Mouse (Mus musculus): ENCODE measurements around the gene Tram2. TPM values are rescaled to one million over a fixed set of nuclear protein-coding genes. Genes with fewer than 3 reads are reported as not detected.

Tram2 gene
- polyA plus RNA-seq (2016; fragmentation: Nextera tagmentation; extraction: Ambion mirVana): 5.0 and 6.3 TPM in 2 replicates

- DNase-seq (ENCODE audit: low spot score): peak; percentile 96
- Histone ChIP-seq H3K27ac (peak within 1 kb of the TSS; percentile 96), H3K4me3 (peak within 1 kb of the TSS; percentile 68), H3K36me3 (no peaks in the 10 kb centered on the region), H3K27me3 (ENCODE audit: insufficient read depth, poor library complexity, severe bottlenecking) (no peaks in the 10 kb centered on the region), H3K4me1 (replicated peaks) (peaks cover 51% of the 10 kb centered on the region), H3K9me3 (no peaks in the 10 kb centered on the region)
- under 1% methylated on average over 52 of the region's 52 CpGs for WGBS
These were observed at the start of gene Tram2 for GRCm38 (mm10) chr1:21079217-21079773. TSS of gene Tram2 (minus strand) at chr1:21079229.

- no peak for DNase-seq (ENCODE audit: low spot score)
These were observed 45.8 kb upstream of the Tram2 start for GRCm38 (mm10) chr1:21124713-21125336.

GRCm38 (mm10) chr1:21103784-21104183 is 24.8 kb upstream of the Tram2 start:
- H3K36me3 ChIP-seq: no peaks in the 10 kb centered on the region
- no peaks in the 10 kb centered on the region for H3K9me3 ChIP-seq
- no peak overlapping the region for H3K4me3 ChIP-seq
- WGBS: 87% methylated on average over 4 of the region's 4 CpGs
- no peaks in the 10 kb centered on the region for H3K27me3 ChIP-seq (ENCODE audit: insufficient read depth, poor library complexity, severe bottlenecking)
- no peak overlapping the region for H3K27ac ChIP-seq
- peaks cover 5% of the 10 kb centered on the region; the same call in 1 of the 2 replicates for H3K4me1 ChIP-seq (replicated peaks)
- DNase-seq (ENCODE audit: low spot score): no peak

More at GRCm38 (mm10) chr1:21124713-21125336, 45.8 kb upstream of the Tram2 start:
- no peak overlapping the region for H3K27ac ChIP-seq
- H3K4me1 ChIP-seq (replicated peaks): no peaks in the 10 kb centered on the region
- H3K4me3 ChIP-seq: no peak overlapping the region
- no peaks in the 10 kb centered on the region for H3K27me3 ChIP-seq (ENCODE audit: insufficient read depth, poor library complexity, severe bottlenecking)
- 79% methylated on average over 14 of the region's 14 CpGs for WGBS
- H3K9me3 ChIP-seq: peaks cover 7% of the 10 kb centered on the region; the same call in 1 of the 2 replicates
- no peaks in the 10 kb centered on the region for H3K36me3 ChIP-seq

- Histone ChIP-seq H3K36me3 (no peaks in the 10 kb centered on the region), H3K27me3 (ENCODE audit: insufficient read depth, poor library complexity, severe bottlenecking) (no peaks in the 10 kb centered on the region), H3K4me3 (no peak overlapping the region), H3K27ac (no peak overlapping the region), H3K9me3 (no peaks in the 10 kb centered on the region), H3K4me1 (replicated peaks) (peaks cover 5% of the 10 kb centered on the region; the same call in 1 of the 2 replicates)
- DNase-seq (ENCODE audit: low spot score): peak; percentile 47
- WGBS: 53% methylated on average over 15 of the region's 15 CpGs
These were observed 22.4 kb upstream of the Tram2 start for GRCm38 (mm10) chr1:21101221-21102006.

GRCm38 (mm10) chr1:21100726-21101125 is 21.7 kb upstream of the Tram2 start:
- Histone ChIP-seq H3K36me3 (no peaks in the 10 kb centered on the region), H3K9me3 (no peaks in the 10 kb centered on the region), H3K4me1 (replicated peaks) (peaks cover 5% of the 10 kb centered on the region; the same call in 1 of the 2 replicates), H3K27ac (no peak overlapping the region), H3K27me3 (ENCODE audit: insufficient read depth, poor library complexity, severe bottlenecking) (no peaks in the 10 kb centered on the region), H3K4me3 (no peak overlapping the region)
- no peak for DNase-seq (ENCODE audit: low spot score)
- WGBS: 90% methylated on average over 4 of the region's 4 CpGs

- WGBS: 89% methylated on average over 23 of the region's 23 CpGs
- no peaks in the 10 kb centered on the region for H3K9me3 ChIP-seq
These were observed 18.3 kb upstream of the Tram2 start for GRCm38 (mm10) chr1:21097001-21097989.

GRCm38 (mm10) chr1:21094644-21095215 is 15.7 kb upstream of the Tram2 start:
- H3K36me3 ChIP-seq: no peaks in the 10 kb centered on the region
- no peak overlapping the region for H3K4me3 ChIP-seq
- no peaks in the 10 kb centered on the region for H3K27me3 ChIP-seq (ENCODE audit: insufficient read depth, poor library complexity, severe bottlenecking)
- no peak for DNase-seq (ENCODE audit: low spot score)
- H3K27ac ChIP-seq: no peak overlapping the region
- H3K9me3 ChIP-seq: no peaks in the 10 kb centered on the region
- no peaks in the 10 kb centered on the region for H3K4me1 ChIP-seq (replicated peaks)
- 77% methylated on average over 4 of the region's 4 CpGs for WGBS

More at GRCm38 (mm10) chr1:21097001-21097989, 18.3 kb upstream of the Tram2 start:
- Histone ChIP-seq H3K4me1 (replicated peaks) (peaks cover 5% of the 10 kb centered on the region; the same call in 1 of the 2 replicates), H3K27me3 (ENCODE audit: insufficient read depth, poor library complexity, severe bottlenecking) (no peaks in the 10 kb centered on the region), H3K36me3 (no peaks in the 10 kb centered on the region), H3K4me3 (no peak overlapping the region), H3K27ac (0 out of 2 replicates have a peak overlapping the region, but pooled peaks have one; percentile 3)
- no peak for DNase-seq (ENCODE audit: low spot score)

- Histone ChIP-seq H3K36me3 (no peaks in the 10 kb centered on the region), H3K4me1 (replicated peaks) (no peaks in the 10 kb centered on the region), H3K27ac (no peak overlapping the region), H3K27me3 (ENCODE audit: insufficient read depth, poor library complexity, severe bottlenecking) (no peaks in the 10 kb centered on the region), H3K9me3 (no peaks in the 10 kb centered on the region), H3K4me3 (no peak overlapping the region)
- WGBS: 78% methylated on average over 6 of the region's 6 CpGs
- no peak for DNase-seq (ENCODE audit: low spot score)
These were observed 10.7 kb upstream of the Tram2 start for GRCm38 (mm10) chr1:21089661-21090117.

GRCm38 (mm10) chr1:21086291-21086690 is 7.3 kb upstream of the Tram2 start:
- Histone ChIP-seq H3K9me3 (no peaks in the 10 kb centered on the region), H3K27ac (no peak overlapping the region), H3K4me1 (replicated peaks) (no peaks in the 10 kb centered on the region), H3K27me3 (ENCODE audit: insufficient read depth, poor library complexity, severe bottlenecking) (no peaks in the 10 kb centered on the region), H3K36me3 (no peaks in the 10 kb centered on the region), H3K4me3 (no peak overlapping the region)
- 84% methylated on average over 5 of the region's 5 CpGs for WGBS
- DNase-seq (ENCODE audit: low spot score): no peak

- H3K36me3 ChIP-seq: no peaks in the 10 kb centered on the region
- no peak overlapping the region for H3K4me3 ChIP-seq
- no peak overlapping the region for H3K27ac ChIP-seq
- WGBS: 68% methylated on average over 2 of the region's 2 CpGs
- no peak for DNase-seq (ENCODE audit: low spot score)
- H3K4me1 ChIP-seq (replicated peaks): 0 out of 2 replicates have a peak, but pooled peaks cover under 1% of the 10 kb centered on the region
- H3K27me3 ChIP-seq (ENCODE audit: insufficient read depth, poor library complexity, severe bottlenecking): no peaks in the 10 kb centered on the region
- no peaks in the 10 kb centered on the region for H3K9me3 ChIP-seq
These were observed 5.6 kb upstream of the Tram2 start for GRCm38 (mm10) chr1:21084661-21085060.

- 90% methylated on average over 12 of the region's 12 CpGs for WGBS
- H3K9me3 ChIP-seq: no peaks in the 10 kb centered on the region
- peak; percentile 18 for DNase-seq (ENCODE audit: low spot score)
- H3K36me3 ChIP-seq: no peaks in the 10 kb centered on the region
- no peak overlapping the region for H3K27ac ChIP-seq
- H3K4me1 ChIP-seq (replicated peaks): peaks cover 40% of the 10 kb centered on the region
- no peaks in the 10 kb centered on the region for H3K27me3 ChIP-seq (ENCODE audit: insufficient read depth, poor library complexity, severe bottlenecking)
- no peak overlapping the region for H3K4me3 ChIP-seq
These were observed 1.3 kb upstream of the Tram2 start for GRCm38 (mm10) chr1:21080362-21080761.
